Mouse (Mus musculus) bone marrow macrophage, adult 2 months (primary cell): Measurements from ENCODE around the gene Filip1. TPM values are rescaled to one million over a fixed set of nuclear protein-coding genes. Genes with fewer than 3 reads are reported as not detected.

ENCODE experiments used
- H3K27ac ChIP-seq: 2 replicates; pipeline ENCODE4 v1.5.1; 2012; ENCODE audit warnings: low read depth, low read length; ENCODE audit not compliant: insufficient read depth
- H3K4me1 ChIP-seq: 2 replicates; pipeline ENCODE4 v1.6.1; 2012; ENCODE audit warnings: low read length; ENCODE audit not compliant: control insufficient read depth, insufficient read depth
- H3K4me3 ChIP-seq: 2 replicates; pipeline ENCODE4 v1.5.1; 2012; ENCODE audit warnings: mild to moderate bottlenecking, low read length, moderate library complexity; ENCODE audit not compliant: insufficient read depth
- CTCF ChIP-seq: IDR thresholded peaks from 2 replicates; pipeline ENCODE4 v1.5.1; 2012; ENCODE audit warnings: low read depth, mild to moderate bottlenecking, low read length, moderate library complexity
- POLR2A ChIP-seq: IDR thresholded peaks from 2 replicates; pipeline ENCODE4 v1.6.1; 2012; ENCODE audit warnings: mild to moderate bottlenecking, low read depth, low read length, borderline replicate concordance
- polyA plus RNA-seq: library from polyadenylated mRNA; stranded (reverse); fragments of >200 nt; gene quantifications from 2 replicates; pipeline ENCODE4 v1.2.4, GENCODE M21; 2012; ENCODE audit not compliant: missing spikeins, insufficient read depth, insufficient read length

Filip1 gene
- polyA plus RNA-seq, 1 experiment, result not detected

- no peak overlapping the region for H3K27ac ChIP-seq
- H3K4me1 ChIP-seq, result peaks cover 2% of the 10 kb centered on the region; the same call in 1 of the 2 replicates
- no peak overlapping the region for H3K4me3 ChIP-seq
- TF ChIP-seq POLR2A (no peak), CTCF (no peak)
Measured at GRCm38 (mm10) chr9:79918325-79919117, 94.1 kb downstream of the Filip1 start.

- Histone ChIP-seq H3K4me1 (no peaks in the 10 kb centered on the region; the same call in 1 of the 2 replicates), H3K27ac (no peak overlapping the region), H3K4me3 (no peak overlapping the region)
- TF ChIP-seq POLR2A (no peak), CTCF (no peak)
Measured at GRCm38 (mm10) chr9:79914276-79914675, 98.4 kb downstream of the Filip1 start.

- H3K27ac ChIP-seq, result no peak overlapping the region
- TF ChIP-seq POLR2A, result no peak
- no peak for TF ChIP-seq CTCF
- H3K4me1 ChIP-seq, result no peaks in the 10 kb centered on the region
- H3K4me3 ChIP-seq, result no peak overlapping the region
Measured at GRCm38 (mm10) chr9:79912971-79913370, 99.7 kb downstream of the Filip1 start.

GRCm38 (mm10) chr9:79910166-79910565 lies 102.5 kb downstream of the Filip1 start:
- H3K4me3 ChIP-seq, result no peak overlapping the region
- TF ChIP-seq CTCF, result no peak
- no peak for TF ChIP-seq POLR2A
- H3K27ac ChIP-seq, result no peak overlapping the region

GRCm38 (mm10) chr9:79898815-79899214 lies 113.8 kb downstream of the Filip1 start:
- no peak for TF ChIP-seq POLR2A
- no peak for TF ChIP-seq CTCF
- no peak overlapping the region for H3K27ac ChIP-seq
- H3K4me3 ChIP-seq, result no peak overlapping the region
- no peaks in the 10 kb centered on the region for H3K4me1 ChIP-seq

More at GRCm38 (mm10) chr9:79910166-79910565, 102.5 kb downstream of the Filip1 start:
- H3K4me1 ChIP-seq, result no peaks in the 10 kb centered on the region

- H3K27ac ChIP-seq, result no peak overlapping the region
- TF ChIP-seq POLR2A, result no peak
- no peak for TF ChIP-seq CTCF
- H3K4me1 ChIP-seq, result no peaks in the 10 kb centered on the region
- no peak overlapping the region for H3K4me3 ChIP-seq
Measured at GRCm38 (mm10) chr9:79894665-79895064, 118.0 kb downstream of the Filip1 start.

- Histone ChIP-seq H3K4me1 (no peaks in the 10 kb centered on the region), H3K4me3 (no peak overlapping the region)
- TF ChIP-seq POLR2A (no peak), CTCF (no peak)
Measured at GRCm38 (mm10) chr9:79893841-79894612, 118.6 kb downstream of the Filip1 start.

GRCm38 (mm10) chr9:79892183-79892582 lies 120.5 kb downstream of the Filip1 start:
- Histone ChIP-seq H3K4me1 (no peaks in the 10 kb centered on the region), H3K4me3 (no peak overlapping the region), H3K27ac (no peak overlapping the region)
- no peak for TF ChIP-seq CTCF
- TF ChIP-seq POLR2A, result no peak

More at GRCm38 (mm10) chr9:79893841-79894612, 118.6 kb downstream of the Filip1 start:
- no peak overlapping the region for H3K27ac ChIP-seq

GRCm38 (mm10) chr9:79890488-79890887 lies 122.2 kb downstream of the Filip1 start:
- no peak for TF ChIP-seq POLR2A
- no peak for TF ChIP-seq CTCF
- Histone ChIP-seq H3K4me1 (no peaks in the 10 kb centered on the region), H3K4me3 (no peak overlapping the region), H3K27ac (no peak overlapping the region)

GRCm38 (mm10) chr9:79889132-79889531 lies 123.5 kb downstream of the Filip1 start:
- Histone ChIP-seq H3K4me3 (no peak overlapping the region), H3K27ac (no peak overlapping the region), H3K4me1 (no peaks in the 10 kb centered on the region)
- no peak for TF ChIP-seq POLR2A
- no peak for TF ChIP-seq CTCF
